Mouse (Mus musculus): ENCODE results near the gene Gpr34. TPM values are rescaled to one million over a fixed set of nuclear protein-coding genes. Genes with fewer than 3 reads are reported as not detected.

Gene Gpr34
- 1.7 and 1.9 TPM in 2 replicates for polyA plus RNA-seq (2014; fragmentation: Nextera tagmentation; extraction: Ambion mirVana)

DNA sequence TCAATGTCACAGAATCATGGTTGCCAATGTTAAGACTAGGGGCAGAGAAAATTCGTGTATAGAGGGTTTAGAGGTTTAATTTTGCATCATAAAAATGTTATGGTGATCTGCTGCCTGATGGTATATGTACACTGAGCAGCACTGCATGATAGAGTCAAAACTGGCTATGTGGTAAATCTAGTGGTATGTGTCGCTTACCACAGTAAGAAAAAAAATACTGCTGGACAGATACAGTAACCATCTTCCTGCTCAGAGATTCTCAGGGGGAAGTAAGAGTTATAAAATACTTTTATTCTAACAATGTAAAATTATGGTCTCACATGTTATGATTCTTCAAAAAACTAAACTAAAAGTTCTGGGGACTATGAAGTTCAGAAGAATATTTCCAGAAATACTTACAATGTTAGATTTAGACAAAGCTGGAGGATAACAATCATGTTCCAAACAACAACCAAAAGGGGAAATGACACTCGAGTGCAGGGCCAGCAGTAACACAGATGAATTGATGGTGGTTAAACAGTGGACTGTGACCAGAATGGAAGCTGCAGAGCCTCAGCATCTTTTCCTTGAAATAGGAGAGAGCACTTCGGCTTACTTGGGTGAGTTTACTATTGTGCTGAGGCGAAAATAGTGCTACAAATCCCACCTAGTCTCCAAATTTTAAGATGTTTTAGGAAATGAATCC, at the start of gene Gpr34:
TSS of gene Gpr34 (plus strand) at position 491 of the 685 bp plus-strand sequence.
- H3K4me3 ChIP-seq (ENCODE audit: low read depth, low read length): no peak within 1 kb of the TSS
- DNase-seq (ENCODE audit: low spot score): no peak
- ATAC-seq (replicated peaks; ENCODE audit: low FRiP score): no peak

DNA sequence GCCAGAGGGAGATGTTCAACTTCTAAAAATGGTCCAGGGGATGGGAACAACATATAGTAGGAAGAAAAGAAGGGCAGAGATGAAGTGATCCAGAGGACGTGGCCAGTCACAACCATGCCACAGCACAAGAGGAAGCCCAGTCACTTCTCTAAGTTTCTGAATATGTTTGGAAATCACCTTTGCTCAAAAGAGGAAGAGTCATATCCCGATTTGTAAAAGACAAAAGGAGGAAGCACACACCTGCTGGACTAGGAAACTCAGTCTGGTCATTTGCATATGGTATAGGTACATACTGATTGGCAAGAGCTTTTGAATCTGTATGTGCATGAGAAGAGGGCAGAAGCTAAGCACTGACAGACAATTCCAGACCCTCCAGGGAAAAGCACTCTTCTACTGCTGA, 32.5 kb upstream of the Gpr34 start:
- ATAC-seq (replicated peaks; ENCODE audit: low FRiP score) (no peak), DNase-seq (ENCODE audit: low spot score) (no peak)
- WGBS: 89% methylated on average over 2 of the region's 2 CpGs
- Histone ChIP-seq H3K27ac (ENCODE audit: low read depth, low read length) (no peak overlapping the region), H3K36me3 (ENCODE audit: control insufficient read depth, insufficient read depth, low read length) (no peaks in the 10 kb centered on the region), H3K4me3 (ENCODE audit: low read depth, low read length) (no peak overlapping the region), H3K9ac (ENCODE audit: low read length) (no peak overlapping the region), H3K9me3 (ENCODE audit: control insufficient read depth, low read length) (no peaks in the 10 kb centered on the region), H3K4me2 (ENCODE audit: low read depth, low read length, severe bottlenecking) (no peak overlapping the region), H3K4me1 (replicated peaks; ENCODE audit: control insufficient read depth, insufficient read depth, low read length) (no peaks in the 10 kb centered on the region), H3K27me3 (ENCODE audit: control insufficient read depth, insufficient read depth, low read length) (no peaks in the 10 kb centered on the region; the same call in 1 of the 2 replicates)

More for the DNA sequence above, at the start of gene Gpr34:
- Histone ChIP-seq H3K9ac (ENCODE audit: low read length) (no peak within 1 kb of the TSS), H3K27ac (ENCODE audit: low read depth, low read length) (no peak within 1 kb of the TSS), H3K27me3 (ENCODE audit: control insufficient read depth, insufficient read depth, low read length) (no peaks in the 10 kb centered on the region), H3K4me2 (ENCODE audit: low read depth, low read length, severe bottlenecking) (no peak within 1 kb of the TSS), H3K9me3 (ENCODE audit: control insufficient read depth, low read length) (no peaks in the 10 kb centered on the region), H3K4me1 (replicated peaks; ENCODE audit: control insufficient read depth, insufficient read depth, low read length) (no peaks in the 10 kb centered on the region), H3K36me3 (ENCODE audit: control insufficient read depth, insufficient read depth, low read length) (no peaks in the 10 kb centered on the region)
- 72% methylated on average over 5 of the region's 5 CpGs for WGBS

DNA sequence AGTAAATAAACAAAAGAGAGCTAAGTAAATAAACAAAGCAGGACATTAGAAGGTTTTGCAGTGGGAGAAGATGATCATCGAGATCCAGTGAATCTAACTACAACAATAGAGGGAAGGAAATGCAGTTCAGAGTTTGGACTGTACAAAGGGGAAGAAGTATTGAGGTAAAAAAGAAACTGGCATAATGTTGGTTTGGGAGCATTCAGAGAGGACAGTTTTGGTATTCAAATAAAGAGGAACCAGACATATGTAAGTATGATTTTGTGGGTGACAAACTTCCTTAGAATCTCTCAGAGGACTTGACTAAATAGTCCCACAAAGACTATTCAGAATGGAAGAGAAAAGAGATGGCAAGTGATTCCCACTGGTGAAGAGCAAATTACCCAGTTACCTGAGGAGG, 31.9 kb upstream of the Gpr34 start:
- DNase-seq (ENCODE audit: low spot score): no peak
- Histone ChIP-seq H3K4me2 (ENCODE audit: low read depth, low read length, severe bottlenecking) (no peak overlapping the region), H3K27me3 (ENCODE audit: control insufficient read depth, insufficient read depth, low read length) (no peaks in the 10 kb centered on the region; the same call in 1 of the 2 replicates), H3K4me1 (replicated peaks; ENCODE audit: control insufficient read depth, insufficient read depth, low read length) (no peaks in the 10 kb centered on the region), H3K9ac (ENCODE audit: low read length) (no peak overlapping the region), H3K36me3 (ENCODE audit: control insufficient read depth, insufficient read depth, low read length) (no peaks in the 10 kb centered on the region), H3K9me3 (ENCODE audit: control insufficient read depth, low read length) (no peaks in the 10 kb centered on the region), H3K4me3 (ENCODE audit: low read depth, low read length) (no peak overlapping the region), H3K27ac (ENCODE audit: low read depth, low read length) (no peak overlapping the region)
- 79% methylated on average over 1 of the region's 1 CpGs for WGBS
- no peak for ATAC-seq (replicated peaks; ENCODE audit: low FRiP score)

DNA sequence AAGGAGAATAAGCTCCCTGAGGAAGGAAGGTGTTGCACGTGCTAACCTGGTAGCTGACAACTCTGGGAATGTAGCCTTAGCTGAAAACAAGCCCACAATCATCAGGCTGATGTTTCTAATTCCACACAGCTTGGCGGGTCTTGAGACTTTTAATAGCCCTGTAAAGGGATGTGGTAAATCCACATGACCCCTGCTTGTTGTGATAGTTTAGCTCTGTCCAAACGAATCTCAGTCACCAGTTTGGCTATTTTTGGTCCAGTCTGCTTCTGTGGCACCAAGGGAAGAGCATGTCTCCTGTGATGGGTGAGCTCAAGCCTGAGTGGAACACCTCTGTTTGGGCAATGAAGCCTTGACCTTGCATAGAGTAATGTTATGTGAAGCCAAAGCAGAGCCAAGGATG, 25.1 kb upstream of the Gpr34 start:
- H3K9me3 ChIP-seq (ENCODE audit: control insufficient read depth, low read length): no peaks in the 10 kb centered on the region
- no peak overlapping the region for H3K27ac ChIP-seq (ENCODE audit: low read depth, low read length)
- WGBS: 67% methylated on average over 3 of the region's 3 CpGs
- ATAC-seq (replicated peaks; ENCODE audit: low FRiP score) (no peak), DNase-seq (ENCODE audit: low spot score) (no peak)
- no peak overlapping the region for H3K4me2 ChIP-seq (ENCODE audit: low read depth, low read length, severe bottlenecking)
- no peaks in the 10 kb centered on the region for H3K4me1 ChIP-seq (replicated peaks; ENCODE audit: control insufficient read depth, insufficient read depth, low read length)
- no peaks in the 10 kb centered on the region for H3K36me3 ChIP-seq (ENCODE audit: control insufficient read depth, insufficient read depth, low read length)
- no peak overlapping the region for H3K4me3 ChIP-seq (ENCODE audit: low read depth, low read length)
- no peaks in the 10 kb centered on the region; the same call in 1 of the 2 replicates for H3K27me3 ChIP-seq (ENCODE audit: control insufficient read depth, insufficient read depth, low read length)
- no peak overlapping the region for H3K9ac ChIP-seq (ENCODE audit: low read length)

GRCm38 (mm10) chrX:13607752-13608151, 24.1 kb upstream of the Gpr34 start:
- H3K9me3 ChIP-seq (ENCODE audit: control insufficient read depth, low read length): no peaks in the 10 kb centered on the region
- no peak overlapping the region for H3K27ac ChIP-seq (ENCODE audit: low read depth, low read length)
- H3K4me3 ChIP-seq (ENCODE audit: low read depth, low read length): no peak overlapping the region
- H3K9ac ChIP-seq (ENCODE audit: low read length): no peak overlapping the region
- no peak overlapping the region for H3K4me2 ChIP-seq (ENCODE audit: low read depth, low read length, severe bottlenecking)
- 58% methylated on average over 3 of the region's 3 CpGs for WGBS
- ATAC-seq (replicated peaks; ENCODE audit: low FRiP score) (no peak), DNase-seq (ENCODE audit: low spot score) (no peak)
- no peaks in the 10 kb centered on the region for H3K36me3 ChIP-seq (ENCODE audit: control insufficient read depth, insufficient read depth, low read length)
- H3K27me3 ChIP-seq (ENCODE audit: control insufficient read depth, insufficient read depth, low read length): no peaks in the 10 kb centered on the region; the same call in 1 of the 2 replicates
- no peaks in the 10 kb centered on the region for H3K4me1 ChIP-seq (replicated peaks; ENCODE audit: control insufficient read depth, insufficient read depth, low read length)

GRCm38 (mm10) chrX:13611114-13611513, 20.8 kb upstream of the Gpr34 start:
- no peak overlapping the region for H3K4me3 ChIP-seq (ENCODE audit: low read depth, low read length)
- H3K4me1 ChIP-seq (replicated peaks; ENCODE audit: control insufficient read depth, insufficient read depth, low read length): no peaks in the 10 kb centered on the region
- no peaks in the 10 kb centered on the region for H3K9me3 ChIP-seq (ENCODE audit: control insufficient read depth, low read length)
- no peaks in the 10 kb centered on the region for H3K36me3 ChIP-seq (ENCODE audit: control insufficient read depth, insufficient read depth, low read length)
- H3K9ac ChIP-seq (ENCODE audit: low read length): no peak overlapping the region
- 89% methylated on average over 5 of the region's 5 CpGs for WGBS
- H3K27me3 ChIP-seq (ENCODE audit: control insufficient read depth, insufficient read depth, low read length): no peaks in the 10 kb centered on the region
- H3K27ac ChIP-seq (ENCODE audit: low read depth, low read length): no peak overlapping the region
- DNase-seq (ENCODE audit: low spot score) (no peak), ATAC-seq (replicated peaks; ENCODE audit: low FRiP score) (no peak)
- H3K4me2 ChIP-seq (ENCODE audit: low read depth, low read length, severe bottlenecking): no peak overlapping the region

DNA sequence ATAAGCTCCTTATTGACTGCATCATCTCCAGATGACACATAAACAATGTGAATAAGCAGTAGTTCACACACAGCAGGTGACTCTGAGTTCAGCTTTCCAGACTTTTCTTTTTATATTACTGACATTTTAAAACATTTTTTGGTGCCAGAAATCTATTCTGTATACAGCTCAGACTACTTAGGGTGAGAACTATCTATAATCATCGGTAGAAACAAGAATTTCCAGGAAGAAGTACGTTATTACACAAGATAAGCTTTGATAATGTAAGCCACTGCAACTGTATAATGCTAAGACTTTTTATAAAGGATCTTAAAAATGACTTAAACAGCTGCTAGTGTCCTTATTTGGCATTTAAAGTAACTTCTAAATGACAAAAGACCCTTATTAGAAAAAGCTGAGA, 19.8 kb upstream of the Gpr34 start:
- no peak for DNase-seq (ENCODE audit: low spot score)
- no peak for ATAC-seq (replicated peaks; ENCODE audit: low FRiP score)
- H3K4me2 ChIP-seq (ENCODE audit: low read depth, low read length, severe bottlenecking): no peak overlapping the region
- H3K27me3 ChIP-seq (ENCODE audit: control insufficient read depth, insufficient read depth, low read length): no peaks in the 10 kb centered on the region
- H3K27ac ChIP-seq (ENCODE audit: low read depth, low read length): no peak overlapping the region
- no peak overlapping the region for H3K4me3 ChIP-seq (ENCODE audit: low read depth, low read length)
- H3K36me3 ChIP-seq (ENCODE audit: control insufficient read depth, insufficient read depth, low read length): no peaks in the 10 kb centered on the region
- 82% methylated on average over 2 of the region's 2 CpGs for WGBS
- H3K9ac ChIP-seq (ENCODE audit: low read length): no peak overlapping the region
- no peaks in the 10 kb centered on the region for H3K4me1 ChIP-seq (replicated peaks; ENCODE audit: control insufficient read depth, insufficient read depth, low read length)
- H3K9me3 ChIP-seq (ENCODE audit: control insufficient read depth, low read length): no peaks in the 10 kb centered on the region

DNA sequence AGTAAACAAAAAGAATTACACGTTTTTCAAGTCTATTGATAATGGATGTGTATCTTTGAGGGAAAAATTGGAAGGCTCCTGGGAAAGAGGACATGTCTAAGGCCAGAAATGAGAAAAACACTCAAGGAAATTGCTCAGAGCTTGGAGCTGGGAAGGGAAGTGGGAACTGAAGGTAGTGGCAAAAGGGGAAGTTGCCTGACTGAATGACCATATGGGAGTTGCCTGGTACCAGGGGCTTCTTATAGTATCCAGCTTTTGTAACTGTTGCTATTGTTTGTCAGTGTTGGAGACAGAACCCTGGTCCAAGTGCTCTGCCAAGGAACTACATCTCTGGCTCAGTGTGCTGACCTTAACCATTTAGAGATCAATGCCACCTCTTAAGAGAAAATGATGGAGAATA, 15.2 kb upstream of the Gpr34 start:
- no peak overlapping the region for H3K9ac ChIP-seq (ENCODE audit: low read length)
- no peaks in the 10 kb centered on the region for H3K27me3 ChIP-seq (ENCODE audit: control insufficient read depth, insufficient read depth, low read length)
- H3K4me3 ChIP-seq (ENCODE audit: low read depth, low read length): no peak overlapping the region
- DNase-seq (ENCODE audit: low spot score) (no peak), ATAC-seq (replicated peaks; ENCODE audit: low FRiP score) (no peak)
- no peak overlapping the region for H3K27ac ChIP-seq (ENCODE audit: low read depth, low read length)
- no peaks in the 10 kb centered on the region for H3K4me1 ChIP-seq (replicated peaks; ENCODE audit: control insufficient read depth, insufficient read depth, low read length)
- H3K9me3 ChIP-seq (ENCODE audit: control insufficient read depth, low read length): no peaks in the 10 kb centered on the region
- no peak overlapping the region for H3K4me2 ChIP-seq (ENCODE audit: low read depth, low read length, severe bottlenecking)
- WGBS: 55% methylated on average over 1 of the region's 1 CpGs
- no peaks in the 10 kb centered on the region for H3K36me3 ChIP-seq (ENCODE audit: control insufficient read depth, insufficient read depth, low read length)

GRCm38 (mm10) chrX:13617294-13617693, 14.6 kb upstream of the Gpr34 start:
- Histone ChIP-seq H3K4me2 (ENCODE audit: low read depth, low read length, severe bottlenecking) (no peak overlapping the region), H3K27ac (ENCODE audit: low read depth, low read length) (no peak overlapping the region), H3K9me3 (ENCODE audit: control insufficient read depth, low read length) (no peaks in the 10 kb centered on the region), H3K4me3 (ENCODE audit: low read depth, low read length) (no peak overlapping the region), H3K9ac (ENCODE audit: low read length) (no peak overlapping the region), H3K36me3 (ENCODE audit: control insufficient read depth, insufficient read depth, low read length) (no peaks in the 10 kb centered on the region), H3K4me1 (replicated peaks; ENCODE audit: control insufficient read depth, insufficient read depth, low read length) (no peaks in the 10 kb centered on the region), H3K27me3 (ENCODE audit: control insufficient read depth, insufficient read depth, low read length) (no peaks in the 10 kb centered on the region)
- 100% methylated on average over 1 of the region's 1 CpGs for WGBS
- DNase-seq (ENCODE audit: low spot score) (no peak), ATAC-seq (replicated peaks; ENCODE audit: low FRiP score) (no peak)
